Mouse (Mus musculus) kidney, postnatal 36 days (tissue): ENCODE measurements at regions not wholly inside any gene's neighbourhood (a gene's known extent, or its start where the extent isn't known, plus 50 kb on each side); places are given as distances from the start of the nearest gene placed in this dataset.

Source experiments
- DNase-seq, 2 experiments: peaks; one replicate each; pipeline ENCODE4 v3.0.0; 2021 to 2022; ENCODE audit warnings: mixed read lengths in 2 of 2

- no peak for DNase-seq
Measured at GRCm38 (mm10) chr16:25042669-25043440, 243.8 kb upstream of the Tprg start.

- no peak for DNase-seq
Measured at GRCm38 (mm10) chr16:25044637-25045036, 242.0 kb upstream of the Tprg start.

GRCm38 (mm10) chr16:25047726-25048125 lies 238.9 kb upstream of the Tprg start:
- no peak for DNase-seq

- DNase-seq, result no peak
Measured at GRCm38 (mm10) chr16:25049928-25050510, 236.6 kb upstream of the Tprg start.

- no peak for DNase-seq
Measured at GRCm38 (mm10) chr16:25051044-25051443, 235.6 kb upstream of the Tprg start.

GRCm38 (mm10) chr16:25052428-25052827 lies 234.2 kb upstream of the Tprg start:
- DNase-seq, result no peak

- DNase-seq, result no peak
Measured at GRCm38 (mm10) chr16:25052917-25053343, 233.7 kb upstream of the Tprg start.

GRCm38 (mm10) chr16:25054304-25054703 lies 232.3 kb upstream of the Tprg start:
- DNase-seq, result peak in 1 of 2 experiments; percentile 58

- DNase-seq, result no peak
Measured at GRCm38 (mm10) chr16:25055376-25055775, 231.2 kb upstream of the Tprg start.

- no peak for DNase-seq
Measured at GRCm38 (mm10) chr16:25058051-25058747, 228.4 kb upstream of the Tprg start.

- DNase-seq, result peak; percentile 98 to 100
Measured at GRCm38 (mm10) chr16:25058812-25059501, 227.7 kb upstream of the Tprg start.

GRCm38 (mm10) chr16:25059504-25059992 lies 227.1 kb upstream of the Tprg start:
- DNase-seq, result peak in 1 of 2 experiments; percentile 87

GRCm38 (mm10) chr16:25060266-25060665 lies 226.4 kb upstream of the Tprg start:
- no peak for DNase-seq

- DNase-seq, result no peak
Measured at GRCm38 (mm10) chr16:25061631-25062030, 225.0 kb upstream of the Tprg start.

GRCm38 (mm10) chr16:25063981-25064380 lies 222.6 kb upstream of the Tprg start:
- peak in 1 of 2 experiments; percentile 24 for DNase-seq

GRCm38 (mm10) chr16:25064538-25064937 lies 222.1 kb upstream of the Tprg start:
- peak; percentile 88 to 95 for DNase-seq

GRCm38 (mm10) chr16:25066822-25067221 lies 219.8 kb upstream of the Tprg start:
- DNase-seq, result peak in 1 of 2 experiments; percentile 53

- DNase-seq, result peak; percentile 63 to 67
Measured at GRCm38 (mm10) chr16:25067276-25068249, 219.1 kb upstream of the Tprg start.

- no peak for DNase-seq
Measured at GRCm38 (mm10) chr16:25080811-25081210, 205.8 kb upstream of the Tprg start.

- DNase-seq, result no peak
Measured at GRCm38 (mm10) chr16:25083729-25084128, 202.9 kb upstream of the Tprg start.
